Mouse (Mus musculus): ENCODE measurements around the gene Clptm1.

DNA sequence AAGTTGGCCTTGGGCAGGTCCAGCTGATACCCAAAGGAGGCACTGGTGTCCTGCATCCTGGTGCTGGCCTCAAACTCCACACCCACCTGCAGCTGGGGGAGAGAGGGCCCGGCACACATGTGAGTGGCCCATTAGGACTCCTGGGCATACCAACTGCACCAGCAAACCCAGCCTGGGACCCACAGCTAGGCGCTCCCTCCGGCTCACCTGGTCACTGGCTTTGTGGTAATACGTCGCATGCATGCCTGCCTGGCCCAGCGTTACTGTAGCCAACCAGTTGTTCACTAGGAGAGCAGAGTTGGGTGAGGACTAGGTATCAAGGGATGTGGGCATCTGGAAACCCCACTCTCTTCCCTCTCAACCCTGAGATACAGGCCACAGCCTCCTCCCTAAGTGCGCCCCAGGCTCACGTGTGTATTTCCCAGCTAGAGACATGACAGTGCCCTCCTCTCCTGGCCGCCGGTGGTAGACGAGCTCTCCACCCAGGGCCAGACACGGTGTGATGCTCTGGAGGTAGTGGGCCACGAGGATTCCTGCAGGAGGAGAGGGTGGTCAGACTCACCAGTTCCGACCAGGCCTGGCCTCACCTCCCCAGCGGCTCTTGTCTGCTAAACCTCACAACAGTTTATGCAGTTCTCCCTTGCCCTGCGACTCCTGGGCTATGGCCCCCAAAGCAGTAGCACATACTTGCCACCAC is 38.2 kb upstream of the Clptm1 start:
- TF ChIP-seq POLR2A (IDR thresholded peaks at IDR 0.05; ENCODE audit: insufficient read depth, low read depth, low read length) (no peak), CTCF (IDR thresholded peaks at IDR 0.05) (no peak), EP300 (IDR thresholded peaks at IDR 0.05; ENCODE audit: insufficient read depth, low read depth, low read length) (no peak)
